Mouse (Mus musculus) brain, adult 2 months (tissue): ENCODE measurements around the gene Trp53i13.

Experiments used
- DNase-seq: peaks from one replicate; pipeline ENCODE4 v3.0.0; 2011; ENCODE audit warnings: low read depth, low spot score

The Trp53i13 gene

DNA sequence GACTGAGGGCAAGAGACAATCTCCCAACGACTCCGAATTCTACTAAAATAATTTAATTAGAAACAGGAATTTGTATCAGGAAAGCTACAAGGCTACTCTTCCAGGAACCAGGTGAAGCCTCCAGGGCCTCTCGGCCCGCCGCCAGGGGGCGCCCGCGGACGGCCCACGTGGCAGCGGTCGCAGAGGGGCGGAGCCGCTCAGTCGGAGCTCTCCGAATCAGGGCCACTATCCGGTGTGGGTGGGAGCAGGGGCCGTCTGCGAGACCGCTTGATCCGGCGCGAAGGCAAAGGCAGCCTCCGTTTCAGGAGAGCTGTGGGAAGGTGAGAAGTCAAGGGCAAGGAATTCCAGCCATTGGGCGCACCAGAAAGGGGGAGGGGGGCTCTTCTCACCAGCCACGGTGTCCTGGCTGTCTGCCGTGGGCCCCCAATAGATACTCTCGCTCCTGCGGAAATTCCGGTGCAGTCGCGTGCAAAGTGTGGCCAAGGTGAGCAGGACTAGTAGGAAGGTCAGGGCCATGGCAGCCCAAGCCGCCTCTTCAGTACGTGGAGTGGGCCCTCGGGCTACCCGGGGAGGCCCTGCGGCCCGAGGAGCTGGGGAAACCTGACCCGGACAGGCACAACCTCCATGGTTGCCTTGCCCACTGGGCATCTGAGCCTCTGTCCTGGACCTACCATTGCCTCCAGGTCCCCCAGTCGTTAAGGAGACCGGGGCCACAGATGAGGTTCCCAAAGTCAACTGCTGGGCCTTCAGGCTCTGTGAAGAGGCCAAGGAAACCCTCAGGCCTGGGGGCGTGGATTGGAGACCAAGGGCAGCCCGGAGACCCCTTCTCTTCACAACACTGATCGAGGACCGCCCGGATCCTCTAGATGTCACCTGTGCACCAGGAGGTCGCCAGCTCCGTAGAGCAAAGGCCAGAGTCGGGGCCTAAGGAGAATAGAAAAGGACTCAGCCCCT is 7.4 kb downstream of the Trp53i13 start:
- peak; percentile 83 for DNase-seq

DNA sequence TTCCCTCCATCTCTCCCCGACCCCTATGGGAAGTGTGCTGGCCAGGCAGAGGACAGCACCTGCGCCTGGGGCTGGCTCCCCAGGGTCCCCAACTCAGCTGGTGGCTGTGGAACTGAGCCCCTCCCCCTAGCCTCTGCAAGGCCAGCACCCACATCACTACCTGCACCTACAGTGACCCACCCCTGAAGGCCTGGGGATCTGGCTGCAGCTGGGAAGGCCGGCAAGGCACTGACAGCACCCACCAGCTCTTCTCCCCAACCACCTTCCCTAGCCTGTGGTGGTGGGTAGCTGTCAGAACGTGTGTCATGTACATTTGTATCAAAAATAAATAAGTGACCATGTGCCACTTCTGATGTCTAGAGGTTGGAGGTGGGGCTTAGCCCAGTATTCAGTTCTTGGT is 8.4 kb downstream of the Trp53i13 start:
- DNase-seq: no peak

DNA sequence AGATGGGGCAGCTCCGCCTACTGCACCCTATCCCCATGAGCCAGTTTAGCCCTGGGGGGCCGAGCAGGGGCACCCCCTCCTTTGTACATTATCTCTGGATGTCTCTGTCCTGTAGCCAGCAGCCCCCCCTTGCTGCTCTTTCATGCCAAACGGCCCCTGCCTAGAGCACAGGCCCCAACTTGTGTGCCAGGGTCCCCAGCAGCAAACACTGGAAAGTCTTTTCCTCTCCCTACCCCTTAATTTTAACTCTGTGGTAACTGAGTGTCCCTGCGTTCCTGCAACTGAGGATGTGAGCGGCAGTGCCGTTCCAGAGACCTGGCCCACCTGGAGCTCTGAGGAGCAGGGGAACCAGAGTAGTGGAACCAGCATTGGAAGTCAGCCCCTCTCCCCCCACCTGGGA is 8.8 kb downstream of the Trp53i13 start:
- DNase-seq: no peak

DNA sequence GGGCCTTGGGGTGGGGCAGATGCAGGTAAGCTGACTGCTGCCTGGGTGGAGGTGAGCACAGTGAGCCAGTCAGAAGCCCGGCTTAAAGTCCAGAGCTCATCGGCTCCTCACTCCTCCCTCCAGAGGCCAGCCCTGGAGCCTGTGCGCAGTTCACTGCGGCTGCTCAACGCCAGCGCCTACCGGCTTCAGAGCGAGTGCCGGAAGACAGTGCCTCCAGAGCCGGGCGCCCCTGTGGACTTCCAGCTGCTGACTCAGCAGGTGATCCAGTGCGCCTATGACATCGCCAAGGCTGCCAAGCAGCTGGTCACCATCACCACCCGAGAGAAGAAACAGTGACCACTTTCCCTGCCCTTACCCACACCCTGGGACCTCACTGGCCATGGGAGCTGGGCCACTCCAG is 9.5 kb downstream of the Trp53i13 start:
- no peak for DNase-seq

DNA sequence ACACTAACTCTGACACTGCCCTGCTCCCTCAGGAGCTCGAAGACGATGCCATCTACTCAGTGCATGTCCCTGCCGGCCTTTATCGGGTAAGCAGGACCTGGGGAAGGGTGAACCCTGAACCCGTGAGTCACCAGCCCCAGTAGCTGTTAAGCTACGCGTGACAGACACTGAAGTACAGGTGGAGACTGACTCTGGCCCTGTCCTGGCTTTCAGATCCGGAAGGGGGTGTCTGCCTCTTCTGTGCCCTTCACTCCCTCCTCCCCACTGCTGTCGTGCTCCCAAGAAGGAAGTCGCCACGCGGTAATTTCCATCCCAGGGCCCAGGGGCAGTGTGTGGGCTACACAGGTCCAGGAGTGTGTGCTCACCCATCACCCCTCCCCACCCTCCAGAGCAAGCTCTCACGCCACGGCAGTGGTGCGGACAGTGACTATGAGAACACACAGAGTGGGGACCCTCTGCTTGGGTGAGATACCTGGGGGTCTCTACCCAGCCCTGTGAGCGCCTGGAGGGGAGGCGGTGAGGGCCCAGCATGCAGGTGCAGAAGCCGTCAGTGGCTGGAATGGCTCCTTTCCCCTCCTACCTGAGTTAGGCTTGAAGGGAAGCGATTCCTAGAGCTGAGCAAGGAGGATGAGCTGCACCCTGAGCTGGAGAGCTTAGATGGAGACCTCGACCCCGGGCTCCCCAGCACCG is 10.3 kb downstream of the Trp53i13 start:
- DNase-seq: no peak

DNA sequence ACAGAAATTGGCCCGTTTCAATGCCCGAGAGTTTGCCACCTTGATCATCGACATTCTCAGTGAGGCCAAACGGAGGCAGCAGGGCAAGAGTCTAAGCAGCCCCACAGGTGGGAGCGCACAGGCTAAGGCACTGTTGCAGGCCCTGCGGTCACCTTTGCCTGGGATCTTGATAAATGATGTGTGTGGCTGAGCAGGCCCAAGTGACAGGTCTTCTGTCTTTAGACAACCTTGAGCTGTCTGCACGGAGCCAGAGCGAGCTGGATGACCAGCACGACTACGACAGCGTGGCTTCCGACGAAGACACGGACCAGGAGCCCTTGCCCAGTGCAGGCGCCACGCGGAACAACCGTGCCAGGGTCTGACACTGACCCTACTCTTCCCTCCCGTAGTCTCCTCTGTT is 11.4 kb downstream of the Trp53i13 start:
- no peak for DNase-seq

DNA sequence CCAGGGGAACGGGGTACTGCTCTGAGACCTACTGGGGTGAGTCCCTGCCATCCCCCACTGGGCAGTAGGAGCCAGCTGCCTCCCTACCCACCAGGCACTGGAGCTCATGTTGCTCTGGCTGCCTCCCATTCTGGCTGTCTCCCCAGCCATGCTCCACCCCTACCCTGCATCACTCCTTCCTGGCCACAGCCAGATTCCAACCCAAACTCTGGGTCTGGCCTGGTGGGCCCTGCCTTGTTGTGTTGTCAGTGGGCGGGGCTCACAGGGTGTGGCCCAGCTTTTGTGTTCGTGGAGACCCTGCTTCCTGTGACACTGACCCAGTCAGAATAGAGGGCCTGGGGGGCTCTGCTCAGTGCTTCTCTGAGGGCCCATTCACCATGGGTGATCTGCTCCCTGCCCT is 12.3 kb downstream of the Trp53i13 start:
- DNase-seq: peak; percentile 81

DNA sequence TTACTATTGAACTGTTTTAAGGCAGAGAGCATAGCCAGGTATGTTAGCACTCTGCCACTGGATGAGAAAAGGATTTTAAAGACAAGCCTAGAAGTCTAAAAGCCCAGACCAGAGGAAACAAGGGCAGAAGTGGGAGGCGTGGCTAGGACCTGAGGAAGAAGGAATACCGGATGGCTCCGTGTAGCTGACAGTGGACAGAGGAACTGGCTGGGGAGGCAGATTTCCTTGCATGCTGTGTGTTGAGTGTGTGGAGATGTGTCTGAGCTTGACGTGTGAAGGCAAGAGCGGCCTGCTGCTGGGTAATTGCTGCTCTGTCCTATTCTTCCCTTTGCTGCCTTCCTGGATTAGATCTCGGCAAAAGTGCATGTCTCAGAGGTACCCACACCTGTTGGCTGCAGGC is 13.3 kb downstream of the Trp53i13 start:
- DNase-seq: no peak

DNA sequence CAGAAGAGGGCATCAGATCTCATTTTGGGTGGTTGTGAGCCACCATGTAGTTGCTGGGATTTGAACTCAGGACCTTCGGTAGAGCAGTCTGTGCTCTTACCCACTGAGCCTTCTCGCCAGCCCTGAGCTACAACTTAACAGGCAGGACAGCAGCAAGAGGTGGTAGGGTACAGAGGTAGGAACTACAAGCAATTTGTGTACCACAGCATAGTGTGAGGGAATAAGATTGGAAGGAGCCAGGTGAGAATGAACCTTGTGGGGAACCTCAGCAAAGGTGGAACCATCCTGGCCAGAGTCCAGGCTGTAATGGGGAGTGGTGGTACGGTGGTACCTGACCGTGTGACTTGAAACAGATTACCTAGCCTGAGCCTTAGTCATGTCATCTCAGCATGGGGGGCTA is 13.8 kb downstream of the Trp53i13 start:
- DNase-seq: no peak

DNA sequence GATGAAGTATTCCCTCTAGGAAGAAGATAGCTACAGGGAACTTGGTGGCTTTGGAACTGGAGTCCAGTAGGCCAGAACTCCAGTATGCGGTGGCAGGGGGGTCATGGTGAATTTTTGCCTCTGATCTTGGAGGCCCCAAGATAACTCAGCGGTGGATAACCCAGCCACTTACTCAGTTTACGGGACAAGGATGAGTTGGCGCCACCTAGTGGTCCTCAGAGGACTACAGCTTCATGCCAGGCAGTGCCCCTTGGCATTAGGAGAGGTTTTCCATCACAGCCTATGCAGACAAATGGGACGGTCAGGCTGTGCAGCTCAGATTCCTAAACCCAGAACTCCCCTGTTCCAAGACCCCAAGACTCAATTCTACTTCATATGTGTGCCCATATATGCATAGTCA is 14.4 kb downstream of the Trp53i13 start:
- DNase-seq: peak; percentile 95

DNA sequence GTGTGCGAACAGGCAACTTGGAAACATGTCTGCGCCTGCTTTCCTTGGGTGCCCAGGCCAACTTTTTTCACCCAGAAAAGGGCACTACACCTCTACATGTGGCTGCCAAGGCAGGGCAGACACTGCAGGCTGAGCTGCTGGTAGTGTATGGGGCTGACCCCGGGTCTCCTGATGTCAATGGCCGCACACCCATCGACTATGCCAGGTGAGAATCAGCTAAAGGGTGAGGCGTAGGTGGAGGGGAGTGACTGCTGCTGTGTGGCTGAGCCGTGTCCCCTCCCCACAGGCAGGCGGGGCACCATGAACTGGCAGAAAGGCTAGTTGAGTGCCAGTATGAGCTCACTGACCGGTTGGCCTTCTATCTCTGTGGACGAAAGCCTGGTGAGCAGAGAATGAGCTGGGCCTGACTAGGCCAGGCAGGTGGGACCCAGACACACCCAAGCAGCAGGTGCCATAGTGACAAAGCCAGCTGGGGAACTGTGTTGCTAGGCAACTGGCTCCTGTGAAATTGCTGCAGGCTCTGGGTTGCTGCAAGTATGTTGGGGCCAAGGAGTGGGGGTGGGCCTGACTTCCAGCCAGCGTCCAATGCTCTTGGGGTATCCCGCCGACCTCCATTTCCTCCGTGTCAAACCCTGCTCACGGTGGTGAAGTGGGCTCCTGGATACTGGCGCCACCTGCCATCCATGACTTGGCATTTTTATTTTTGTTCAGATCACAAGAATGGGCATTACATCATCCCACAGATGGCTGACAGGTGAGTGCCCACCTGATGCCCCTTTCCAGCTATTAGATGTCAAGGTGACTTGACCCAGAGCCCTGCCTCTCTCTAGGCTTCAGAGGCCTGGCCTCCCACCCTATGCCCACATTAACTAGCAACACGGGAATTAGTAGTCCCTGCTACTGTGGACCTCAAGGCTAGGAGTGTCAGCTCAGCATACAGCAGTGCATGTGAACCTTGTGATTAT is 15.1 kb downstream of the Trp53i13 start:
- DNase-seq: peak; percentile 87

DNA sequence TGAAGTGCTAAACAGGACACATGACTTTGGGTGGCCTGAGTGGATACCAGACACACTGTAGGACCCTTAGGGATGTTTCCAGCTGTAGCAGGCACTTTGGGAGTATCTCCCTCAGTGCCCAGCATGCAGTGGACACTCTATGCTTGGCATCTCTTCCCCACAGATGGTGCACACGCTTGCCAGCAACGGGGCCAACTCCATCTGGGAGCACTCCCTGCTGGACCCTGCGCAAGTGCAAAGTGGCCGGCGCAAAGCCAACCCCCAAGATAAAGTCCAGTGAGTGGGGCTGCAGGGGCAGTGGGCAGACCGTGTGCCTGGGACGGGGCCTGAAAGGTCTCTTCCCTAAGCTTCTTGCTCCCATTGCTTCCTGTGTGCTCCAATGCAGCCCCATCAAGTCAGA is 16.4 kb downstream of the Trp53i13 start:
- peak; percentile 95 for DNase-seq

DNA sequence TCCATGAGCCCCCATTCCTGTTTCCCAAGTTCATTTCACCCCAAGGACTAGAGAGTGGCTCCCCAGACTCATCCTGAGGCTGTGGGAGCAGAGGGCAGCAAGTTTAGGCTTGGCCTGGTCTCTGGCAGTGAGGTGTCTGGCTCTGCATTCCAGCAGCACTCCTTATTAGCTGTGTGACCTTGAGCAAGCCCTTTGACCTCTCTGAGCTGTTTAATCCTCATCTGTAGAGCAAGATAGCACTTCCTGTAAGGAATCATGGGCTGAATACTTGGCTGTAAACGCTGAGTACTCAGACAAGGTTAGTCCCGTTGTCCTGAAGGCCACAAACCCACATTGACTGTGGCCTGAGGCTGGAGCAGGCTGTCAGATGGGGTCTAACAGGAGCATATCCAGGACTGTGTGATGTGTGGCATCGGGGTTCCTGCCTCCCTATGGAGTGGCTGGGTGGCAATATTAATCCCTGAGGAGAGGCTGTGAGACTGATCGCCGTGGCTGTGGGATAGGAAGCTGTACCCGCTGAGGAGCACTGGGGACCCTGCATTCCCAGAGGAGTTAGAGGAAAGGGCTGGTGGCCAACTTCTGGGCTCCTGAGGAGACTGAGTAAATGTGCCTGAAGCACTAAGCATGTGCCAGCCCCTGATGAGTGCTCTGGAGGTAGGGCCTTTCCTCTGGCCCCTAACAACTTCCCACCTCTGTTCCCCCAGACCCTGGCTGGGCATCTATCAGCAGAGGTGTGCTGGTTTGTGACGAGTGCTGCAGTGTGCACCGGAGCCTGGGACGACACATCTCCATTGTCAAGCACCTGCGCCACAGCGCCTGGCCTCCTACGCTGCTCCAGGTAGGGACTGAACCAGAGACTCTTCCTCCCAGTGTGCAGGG is 17.3 kb downstream of the Trp53i13 start:
- DNase-seq: no peak

DNA sequence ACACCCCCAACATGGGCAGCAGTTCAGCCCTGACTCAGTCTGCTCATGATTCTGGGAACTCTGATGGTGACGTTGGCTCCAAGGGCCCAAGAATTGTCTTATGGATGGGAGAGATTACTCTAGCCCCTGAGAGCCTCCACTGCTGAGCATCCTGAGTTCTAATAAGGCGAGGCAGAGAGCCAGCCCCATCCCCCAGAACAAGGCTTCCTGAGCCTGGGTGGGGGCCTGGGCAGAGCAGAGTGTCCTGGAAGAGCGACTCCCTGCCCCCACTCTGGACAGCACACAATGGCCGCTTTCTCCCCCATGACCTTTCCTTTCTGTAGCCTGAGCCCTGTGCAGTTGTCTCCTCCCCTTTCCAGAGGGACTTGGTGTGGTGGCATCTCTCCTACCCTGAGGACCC is 17.9 kb downstream of the Trp53i13 start:
- DNase-seq: peak; percentile 91

DNA sequence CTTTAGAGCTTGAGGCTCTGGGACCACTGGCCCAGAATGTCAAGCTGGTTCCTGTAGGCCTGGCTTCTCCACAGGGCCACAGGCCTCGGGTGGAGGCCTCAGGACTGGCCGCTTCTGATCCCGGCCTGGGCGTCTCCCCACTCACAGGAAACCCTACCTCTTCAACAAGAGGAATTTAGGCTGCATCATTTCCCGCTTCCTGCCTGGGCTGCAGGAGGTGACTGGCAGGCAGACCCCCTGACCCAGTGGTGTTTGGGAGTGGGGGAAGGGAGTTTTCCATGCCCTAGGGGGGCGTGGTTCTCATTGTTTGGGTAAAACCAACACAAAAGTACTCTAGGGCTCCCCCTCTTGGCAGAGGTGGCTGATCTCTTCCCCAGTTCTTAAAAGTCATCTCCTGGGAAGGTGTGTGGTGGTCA is 18.4 kb downstream of the Trp53i13 start:
- peak; percentile 68 for DNase-seq

DNA sequence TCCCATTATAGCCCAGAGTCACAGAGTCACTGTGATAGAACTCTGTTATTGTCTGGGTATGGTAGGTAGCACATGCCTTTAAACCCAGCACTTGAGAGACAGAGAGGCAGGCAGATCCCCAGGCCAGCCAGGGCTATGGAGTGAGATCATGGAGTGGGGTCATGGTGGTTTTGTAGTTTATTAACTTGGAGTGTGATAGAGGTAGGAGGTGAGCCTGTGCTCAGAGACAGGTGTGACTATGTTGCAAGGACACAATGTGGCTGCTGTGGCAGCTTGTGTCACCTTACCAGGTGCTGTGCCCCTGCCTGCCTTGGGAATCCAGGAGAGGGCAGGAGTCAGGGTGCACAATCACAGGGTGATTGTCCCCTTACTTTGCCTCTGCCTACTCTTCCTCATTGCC is 20.3 kb downstream of the Trp53i13 start:
- no peak for DNase-seq

DNA sequence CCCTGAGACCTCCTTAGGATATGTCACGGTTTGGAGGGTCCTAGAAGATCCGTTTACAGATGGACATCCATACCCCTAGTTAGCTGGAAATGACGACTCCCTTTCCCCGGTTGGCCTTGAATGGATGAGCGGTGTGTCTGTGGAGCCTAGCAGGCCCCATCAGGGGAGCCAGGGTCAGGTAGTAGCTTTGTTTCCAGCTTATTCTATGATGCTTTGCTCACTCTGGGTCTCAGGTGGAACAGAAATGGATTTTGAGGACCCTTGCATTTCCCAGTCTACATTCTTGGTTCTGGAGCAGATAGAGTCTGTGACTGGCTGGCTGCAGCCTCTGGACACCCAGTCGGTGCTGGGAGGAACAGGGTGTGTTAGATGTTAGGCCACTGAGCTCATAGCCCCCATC is 21.0 kb downstream of the Trp53i13 start:
- no peak for DNase-seq

DNA sequence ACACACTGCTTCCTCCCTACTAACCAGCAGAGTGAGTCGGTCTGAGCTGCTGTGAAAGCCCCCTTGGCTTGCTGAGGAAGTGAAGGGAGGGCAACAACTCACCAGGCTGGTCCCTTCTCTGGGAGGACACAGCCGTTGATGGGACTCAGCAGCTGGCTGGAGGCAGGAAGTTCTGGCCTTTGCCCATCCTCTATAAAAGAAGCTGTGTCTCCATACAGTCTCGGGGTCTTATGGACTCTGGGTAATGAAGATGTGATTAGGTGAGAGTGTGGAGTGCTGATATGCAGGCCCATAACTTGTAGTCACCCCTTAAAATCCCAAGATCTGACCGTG is 21.5 kb downstream of the Trp53i13 start:
- DNase-seq: no peak

DNA sequence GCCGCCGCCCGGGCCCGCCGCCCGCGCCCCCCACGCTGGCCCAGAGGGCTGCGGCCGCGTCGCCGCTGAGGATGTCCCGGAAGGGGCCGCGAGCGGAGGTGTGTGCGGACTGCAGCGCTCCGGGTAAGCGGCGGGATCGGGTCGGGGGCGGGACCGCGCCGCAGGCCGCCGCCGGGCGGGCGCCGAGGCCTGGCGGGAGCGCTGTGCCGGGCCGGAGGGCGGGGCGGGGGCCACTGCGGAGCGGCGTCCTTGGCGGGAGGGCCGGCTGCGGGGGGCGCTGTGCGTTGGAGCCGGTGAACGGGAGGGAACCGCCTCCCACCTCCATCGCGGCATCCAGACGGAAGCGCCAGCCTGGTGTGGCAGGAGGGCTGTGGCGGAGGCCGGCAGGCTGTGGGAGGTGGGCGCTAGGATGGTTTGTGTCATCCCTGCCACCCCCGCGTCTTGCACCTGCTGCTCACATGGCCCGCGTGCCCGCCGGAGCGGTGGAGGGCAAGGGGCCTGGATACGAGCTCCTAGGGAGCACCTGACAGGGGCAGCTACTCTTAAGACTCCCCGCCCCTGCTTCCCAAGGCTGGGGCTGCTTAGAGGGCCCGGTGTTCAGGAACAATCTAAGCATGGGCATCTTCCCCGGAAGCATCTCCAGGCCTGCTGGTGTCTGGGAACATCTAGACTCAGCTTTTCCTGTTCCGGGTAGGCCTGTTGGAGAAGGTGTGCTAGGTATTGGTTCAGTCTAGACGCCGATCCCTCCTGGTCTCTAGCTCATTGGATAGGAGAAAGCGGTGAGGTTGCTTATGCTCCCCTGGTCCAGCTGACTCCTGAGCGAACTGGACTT is 22.1 kb downstream of the Trp53i13 start, which contains the start of gene Git1:
TSS of gene Git1 (plus strand) at position 51 of the 832 bp plus-strand sequence.
- peak; percentile 88 for DNase-seq

DNA sequence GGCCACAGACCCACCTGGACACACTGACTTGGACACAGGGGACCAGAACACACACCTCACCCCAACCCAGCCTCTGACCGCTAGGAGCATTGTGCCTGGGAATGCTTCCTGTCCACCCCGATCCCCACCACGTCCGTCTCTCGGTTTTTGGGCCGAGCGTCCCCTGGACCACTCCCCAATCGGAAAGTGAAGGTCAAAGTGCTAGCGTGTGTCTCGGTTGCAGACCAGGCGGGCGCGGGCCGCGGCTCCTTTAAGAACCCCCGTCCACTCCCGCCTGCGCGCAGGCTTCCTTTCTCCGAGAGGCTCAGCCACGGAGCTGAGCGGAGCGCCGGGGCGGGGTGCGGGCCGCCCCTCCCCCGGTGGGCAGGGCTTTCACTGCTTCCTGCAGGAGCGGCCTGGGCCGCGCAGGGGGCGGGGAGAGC is 22.9 kb downstream of the Trp53i13 start:
- peak; percentile 98 for DNase-seq
